Mouse (Mus musculus) heart, embryonic 14.5 days (tissue): ENCODE results near the gene Crat. TPM values are rescaled to one million over a fixed set of nuclear protein-coding genes. Genes with fewer than 3 reads are reported as not detected.
A peak's percentile ranks its signal among the peaks of the same experiment; 100 is the strongest.

Experiments
- ATAC-seq: fragments of 200-750 bp; cut with Nextera tagmentation; 2 replicates; pipeline ENCODE4 v1.8.0; 2017; ENCODE audit warnings: low read depth, moderate TSS enrichment; ENCODE audit not compliant: insufficient number of reproducible peaks, insufficient read depth, low FRiP score
- H3K27ac ChIP-seq, 2 experiments: fragments of 200-500 bp in 1 of 2; fragments of 300-500 bp in 1 of 2; sonication (generic) in 1 of 2; replicated peaks in 1 of 2; 2 replicates each; pipeline ENCODE4 v1.5.1; 2012 to 2014; ENCODE audit warnings: low read depth in 2 of 2, low read length in 2 of 2, control low read depth in 1 of 2, mild to moderate bottlenecking in 1 of 2, mixed read lengths in 1 of 2; ENCODE audit not compliant: control insufficient read depth in 1 of 2, insufficient read depth in 1 of 2
- H3K27me3 ChIP-seq: fragments of 300-500 bp; sonication (generic); 2 replicates; pipeline ENCODE4 v1.6.1; 2014; ENCODE audit warnings: mild to moderate bottlenecking, low read length, control low read depth; ENCODE audit not compliant: control insufficient read depth, insufficient read depth
- H3K36me3 ChIP-seq: fragments of 300-500 bp; sonication (generic); 2 replicates; pipeline ENCODE4 v1.6.1; 2014; ENCODE audit warnings: mild to moderate bottlenecking, control low read depth, low read length, mixed read lengths; ENCODE audit not compliant: control insufficient read depth, insufficient read depth
- H3K4me1 ChIP-seq, 2 experiments: fragments of 200-500 bp in 1 of 2; fragments of 300-500 bp in 1 of 2; sonication (generic) in 1 of 2; 2 replicates each; pipeline ENCODE4 v1.6.1; 2012 to 2014; ENCODE audit warnings: low read length in 2 of 2, control low read depth in 1 of 2, mixed read lengths in 1 of 2; ENCODE audit not compliant: control insufficient read depth in 2 of 2, insufficient read depth in 2 of 2
- H3K4me2 ChIP-seq: fragments of 300-500 bp; sonication (generic); 2 replicates; pipeline ENCODE4 v1.6.1; 2014; ENCODE audit warnings: mild to moderate bottlenecking, low read length
- H3K4me3 ChIP-seq, 2 experiments: fragments of 200-500 bp in 1 of 2; fragments of 300-500 bp in 1 of 2; sonication (generic) in 1 of 2; 2 replicates each; pipeline ENCODE4 v1.5.1; 2012 to 2014; ENCODE audit warnings: low read length in 2 of 2, mild to moderate bottlenecking in 2 of 2, control low read depth in 1 of 2, low read depth in 1 of 2, moderate library complexity in 1 of 2; ENCODE audit not compliant: control insufficient read depth in 1 of 2, insufficient read depth in 1 of 2
- H3K9ac ChIP-seq: fragments of 300-500 bp; sonication (generic); 2 replicates; pipeline ENCODE4 v1.6.1; 2014; ENCODE audit warnings: mild to moderate bottlenecking, low read length
- H3K9me3 ChIP-seq: fragments of 300-500 bp; sonication (generic); 2 replicates; pipeline ENCODE4 v1.6.1; 2016; ENCODE audit warnings: low read length, control low read depth; ENCODE audit not compliant: control insufficient read depth
- WGBS: fragments of 180-500 bp; shearing (Covaris S2); extraction: QIAGEN DNeasy Blood & Tissue Kit; methylation state at CpG from one replicate; pipeline ENCODE4 v1.1.7; 2014; 5-methylcytosine and 5-hydroxymethylcytosine counted together
- polyA plus RNA-seq: library from polyadenylated mRNA; unstranded; fragments of >200 nt; fragmentation: Nextera tagmentation; extraction: Ambion mirVana; gene quantifications from 2 replicates; pipeline ENCODE4 v1.2.1, GENCODE M21; 2014

The Crat gene
- polyA plus RNA-seq, 1 experiment from 2014 or later, result 127 TPM

DNA sequence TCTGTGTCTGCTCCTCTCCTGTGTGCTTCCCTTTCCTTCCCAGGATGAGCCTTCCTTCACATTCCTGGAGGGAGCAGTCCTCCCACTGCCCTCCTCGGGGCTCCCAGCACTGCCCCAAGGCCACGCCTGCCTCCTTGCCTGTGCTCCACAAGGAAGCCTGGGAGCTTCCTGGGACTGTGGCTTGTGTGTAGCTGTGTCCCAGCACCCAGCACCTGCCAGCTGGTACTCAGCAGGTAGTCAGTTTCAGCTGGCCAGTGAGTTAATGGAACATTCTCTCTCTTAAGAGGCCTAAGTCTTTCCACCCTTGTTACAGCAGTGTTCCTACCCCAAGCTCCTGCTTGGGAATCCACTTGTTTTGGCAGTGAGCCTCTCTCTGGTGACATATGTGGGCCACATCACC, 12.8 kb downstream of the Crat start:
- H3K4me1 ChIP-seq, result peaks cover 2 to 10% of the 10 kb centered on the region in 2 experiments; a peak in 2 of 4 replicates
- no peak for ATAC-seq
- H3K9me3 ChIP-seq, result no peaks in the 10 kb centered on the region
- H3K4me2 ChIP-seq, result no peak overlapping the region
- no peak overlapping the region for H3K4me3 ChIP-seq
- 62% methylated on average over 2 of the region's 2 CpGs for WGBS
- no peak overlapping the region for H3K27ac ChIP-seq
- H3K36me3 ChIP-seq, result peaks cover 99% of the 10 kb centered on the region
- no peak overlapping the region for H3K9ac ChIP-seq
- H3K27me3 ChIP-seq, result no peaks in the 10 kb centered on the region

DNA sequence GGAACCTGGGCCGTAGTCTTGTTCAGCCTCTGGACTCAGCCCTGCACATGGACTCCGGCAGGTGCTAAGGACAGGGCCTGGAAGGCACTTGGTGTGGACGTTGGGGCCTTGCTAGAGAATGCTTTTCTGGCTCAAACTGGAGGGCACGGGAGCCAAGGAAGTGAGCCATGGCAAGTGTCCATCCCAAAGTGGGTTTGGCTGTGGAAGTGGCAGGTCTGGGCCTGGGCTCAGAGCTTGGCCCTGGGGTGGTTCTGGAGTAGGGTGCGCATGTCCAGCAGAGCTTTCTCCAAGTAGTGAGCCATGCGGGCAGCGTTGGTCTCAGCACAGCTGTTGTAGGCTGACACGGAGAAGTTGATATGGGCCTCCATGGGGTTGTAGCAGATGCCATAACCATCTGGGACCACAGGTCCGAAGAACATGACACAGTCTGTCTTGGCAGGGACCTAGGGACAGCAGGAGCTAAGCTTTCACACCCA, 13.2 kb downstream of the Crat start:
- 90% methylated on average over 9 of the region's 9 CpGs for WGBS
- Histone ChIP-seq H3K4me2 (no peak overlapping the region), H3K4me1 (peaks cover 2 to 10% of the 10 kb centered on the region in 2 experiments; a peak in 2 of 4 replicates), H3K9ac (no peak overlapping the region), H3K27me3 (no peaks in the 10 kb centered on the region), H3K4me3 (no peak overlapping the region), H3K9me3 (no peaks in the 10 kb centered on the region), H3K27ac (no peak overlapping the region), H3K36me3 (peaks cover 99% of the 10 kb centered on the region)
- no peak for ATAC-seq

DNA sequence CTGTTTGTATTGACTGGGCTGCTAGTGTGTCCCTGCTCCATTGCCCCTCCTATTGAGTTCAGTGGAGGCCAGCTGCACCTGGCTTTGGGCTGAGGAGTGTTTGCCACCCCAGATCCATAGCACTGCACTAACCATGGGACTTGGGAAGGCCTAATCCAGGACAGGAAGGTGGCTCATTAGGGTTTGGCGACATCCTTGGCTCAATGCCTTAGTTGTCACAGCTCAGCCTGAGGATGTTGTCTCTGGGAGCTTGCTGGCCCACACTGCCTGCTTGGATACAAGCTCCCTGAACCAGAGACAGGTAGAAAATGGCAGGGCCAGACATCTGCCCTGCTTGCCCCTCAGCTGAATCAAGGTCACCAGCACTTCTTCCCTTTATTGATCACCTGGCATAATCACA, 14.0 kb downstream of the Crat start:
- Histone ChIP-seq H3K4me2 (no peak overlapping the region), H3K9ac (no peak overlapping the region), H3K27ac (no peak overlapping the region), H3K9me3 (no peaks in the 10 kb centered on the region), H3K4me3 (no peak overlapping the region), H3K36me3 (peaks cover 99% of the 10 kb centered on the region), H3K27me3 (no peaks in the 10 kb centered on the region), H3K4me1 (peaks cover 2 to 10% of the 10 kb centered on the region in 2 experiments; a peak in 2 of 4 replicates)
- WGBS, result 67% methylated on average over 1 of the region's 1 CpGs
- no peak for ATAC-seq

DNA sequence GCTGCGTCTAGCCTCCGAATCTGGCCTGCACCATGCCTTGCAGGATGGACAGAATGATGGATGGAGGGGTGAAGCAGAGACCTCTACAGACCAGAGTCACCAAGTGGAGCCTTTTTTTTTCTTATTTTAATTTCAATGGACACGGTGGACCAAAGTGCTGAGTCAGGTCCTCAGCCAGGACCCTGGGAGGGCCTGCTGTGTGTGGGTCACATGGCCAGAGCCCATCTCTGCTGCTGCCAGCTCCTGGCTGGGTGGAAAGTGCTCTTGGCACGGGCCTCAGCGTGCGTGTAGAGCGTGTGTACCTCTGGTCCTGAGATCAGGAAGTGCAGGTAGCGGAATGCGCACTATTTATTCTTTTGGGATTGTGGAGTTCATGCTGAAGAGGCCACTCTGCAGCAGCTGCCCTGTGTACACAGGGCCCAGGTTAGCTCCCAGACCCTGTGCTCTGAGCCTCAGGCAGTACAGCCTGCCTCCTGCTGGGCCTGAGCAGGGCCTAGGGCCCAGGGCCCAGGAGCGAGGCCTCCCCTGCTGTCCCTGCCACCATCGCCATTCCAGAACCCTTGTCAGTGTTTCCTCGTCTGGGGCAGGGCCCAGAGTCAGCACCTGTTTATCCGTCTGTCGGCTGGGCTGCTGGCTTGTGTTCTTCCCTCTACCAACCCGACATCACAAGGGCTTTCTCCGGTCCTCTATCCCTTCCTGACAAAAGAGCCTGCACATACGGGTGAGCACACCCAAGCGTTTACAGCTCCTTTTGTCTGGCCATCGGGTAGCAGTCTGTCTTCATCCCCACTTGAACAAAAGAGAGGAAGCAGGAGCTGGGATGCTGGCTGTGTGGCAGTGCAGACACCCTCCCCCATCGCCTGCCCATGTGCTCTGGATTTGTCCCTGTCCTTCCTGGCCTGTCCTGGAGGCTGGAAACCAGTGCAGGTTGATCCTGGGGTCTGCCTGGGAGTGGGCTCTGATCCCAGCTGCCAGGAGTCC, 16.1 kb downstream of the Crat start:
- Histone ChIP-seq H3K27me3 (no peaks in the 10 kb centered on the region), H3K4me1 (peaks cover 2 to 10% of the 10 kb centered on the region in 2 experiments; a peak in 2 of 4 replicates), H3K4me3 (no peak overlapping the region), H3K36me3 (peaks cover 90% of the 10 kb centered on the region), H3K4me2 (no peak overlapping the region), H3K27ac (peak overlapping the region in 1 of 2 experiments; percentile 37; a peak in 1 of 4 replicates), H3K9ac (peak overlapping the region; percentile 11; the same call in 1 of the 2 replicates), H3K9me3 (no peaks in the 10 kb centered on the region)
- no peak; the same call in 1 of the 2 replicates for ATAC-seq
- 61% methylated on average over 20 of the region's 20 CpGs for WGBS

DNA sequence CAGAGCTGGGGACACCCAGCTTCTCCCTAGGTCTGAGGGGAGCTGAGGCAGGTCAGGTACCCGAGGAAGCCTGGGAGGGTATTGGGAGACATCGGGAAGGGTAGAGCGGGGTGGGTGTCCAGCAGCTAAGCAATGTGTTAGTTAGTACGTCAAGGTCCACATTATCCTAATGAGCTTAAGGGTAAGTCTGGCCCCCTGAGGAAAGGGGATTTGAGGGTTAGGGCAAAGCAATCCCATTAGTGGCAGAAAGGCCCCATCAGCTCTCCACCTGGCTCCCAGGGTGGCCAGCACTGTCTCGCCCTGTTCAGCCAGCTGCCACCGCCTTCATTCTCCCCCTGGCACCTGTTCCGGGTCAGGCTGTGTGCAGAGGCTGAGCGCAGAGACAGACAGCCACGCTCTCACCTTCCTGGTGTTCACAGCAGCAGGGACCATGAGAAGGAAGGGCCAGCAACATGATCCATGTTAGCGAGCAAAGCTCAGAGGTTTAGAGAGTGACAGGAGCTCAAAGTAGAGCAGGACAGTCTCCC, 17.6 kb downstream of the Crat start:
- 84% methylated on average over 10 of the region's 10 CpGs for WGBS
- Histone ChIP-seq H3K36me3 (peaks cover 81% of the 10 kb centered on the region), H3K9me3 (no peaks in the 10 kb centered on the region), H3K27ac (no peak overlapping the region), H3K9ac (no peak overlapping the region), H3K27me3 (no peaks in the 10 kb centered on the region), H3K4me1 (peaks cover 5 to 22% of the 10 kb centered on the region in 2 experiments), H3K4me2 (no peak overlapping the region), H3K4me3 (no peak overlapping the region)
- ATAC-seq, result no peak

DNA sequence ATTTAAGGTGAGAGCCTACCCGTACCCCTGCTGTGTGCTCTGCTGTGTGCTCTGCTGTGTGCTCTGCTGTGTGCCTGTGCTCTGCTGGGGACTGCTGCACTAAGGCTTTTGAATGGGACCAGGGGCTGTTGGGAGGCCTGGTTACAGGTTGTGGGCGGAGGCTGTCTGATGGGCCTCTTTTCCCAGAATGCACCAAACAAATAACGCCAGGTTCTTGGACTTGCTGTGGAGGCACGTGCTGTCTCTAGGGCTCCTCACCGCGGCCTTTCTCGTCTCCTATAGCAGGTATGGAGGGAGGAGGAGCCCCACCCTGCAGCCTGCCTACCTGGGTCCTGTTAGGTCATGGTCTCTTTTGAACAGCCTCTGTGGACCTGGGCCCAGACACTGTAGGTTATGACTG, 19.4 kb downstream of the Crat start:
- no peaks in the 10 kb centered on the region for H3K9me3 ChIP-seq
- H3K27ac ChIP-seq, result no peak overlapping the region
- H3K9ac ChIP-seq, result no peak overlapping the region
- no peaks in the 10 kb centered on the region for H3K27me3 ChIP-seq
- peaks cover 63% of the 10 kb centered on the region for H3K36me3 ChIP-seq
- ATAC-seq, result no peak
- 82% methylated on average over 7 of the region's 7 CpGs for WGBS
- H3K4me3 ChIP-seq, result no peak overlapping the region
- H3K4me1 ChIP-seq, result peaks cover 7 to 23% of the 10 kb centered on the region in 2 experiments
- no peak overlapping the region for H3K4me2 ChIP-seq

DNA sequence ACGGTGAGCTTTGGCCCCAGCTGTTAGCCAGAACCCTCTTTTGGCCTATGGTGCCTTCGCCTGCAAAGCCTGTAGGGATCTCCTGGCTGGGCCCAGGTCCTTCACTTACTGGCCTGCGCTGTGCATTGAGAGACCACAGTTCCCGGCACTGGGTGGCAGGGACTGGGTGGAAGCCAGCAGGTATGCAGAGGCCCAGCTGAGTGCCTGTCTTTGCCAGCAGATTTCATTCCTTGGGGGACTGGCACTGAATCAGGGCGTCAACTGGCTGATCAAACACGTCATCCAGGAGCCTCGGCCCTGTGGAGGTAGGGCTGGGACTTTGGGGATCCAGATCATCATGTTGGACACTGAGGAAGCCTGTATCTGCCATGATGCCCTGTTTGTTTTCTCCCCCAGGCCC, 19.9 kb downstream of the Crat start:
- Histone ChIP-seq H3K36me3 (peaks cover 58% of the 10 kb centered on the region), H3K27ac (no peak overlapping the region), H3K9me3 (no peaks in the 10 kb centered on the region), H3K4me2 (no peak overlapping the region), H3K4me1 (peaks cover 7 to 23% of the 10 kb centered on the region in 2 experiments), H3K27me3 (no peaks in the 10 kb centered on the region), H3K4me3 (no peak overlapping the region), H3K9ac (no peak overlapping the region)
- ATAC-seq, result no peak
- 90% methylated on average over 7 of the region's 7 CpGs for WGBS
